Mouse (Mus musculus): ENCODE data around the gene Chd2.

GRCm38 (mm10) chr7:73434336-73434677, 107.3 kb downstream of the Chd2 start:
- TF ChIP-seq CTCF (IDR thresholded peaks at IDR 0.05) (no peak), POLR2A (IDR thresholded peaks at IDR 0.05; ENCODE audit: insufficient read depth, low read depth, low read length) (no peak), EP300 (IDR thresholded peaks at IDR 0.05; ENCODE audit: insufficient read depth, low read depth, low read length) (no peak)

Data from heart, adult 2 months (tissue).